Mouse (Mus musculus): ENCODE measurements around the gene Psma6.

GRCm38 (mm10) chr12:55463087-55463486 lies 79.1 kb downstream of the Psma6 start:
- no peak for TF ChIP-seq POLR2A (IDR thresholded peaks at IDR 0.05; ENCODE audit: borderline replicate concordance, extremely low read depth, low read depth, low read length)
- TF ChIP-seq CTCF (IDR thresholded peaks at IDR 0.05; ENCODE audit: insufficient read depth, low read length) = no peak

Measured in lung, adult 2 months (tissue).